Mouse (Mus musculus) ES-Bruce4 (cell line): Measurements from ENCODE around the gene Zfpm1.

Experiments
- CTCF ChIP-seq: IDR thresholded peaks from one replicate; pipeline ENCODE4 v1.8.1; 2011; ENCODE audit warnings: low read depth, low read length
- POLR2A ChIP-seq: IDR thresholded peaks from one replicate; pipeline ENCODE4 v1.8.1; 2011; ENCODE audit warnings: low read length; ENCODE audit not compliant: insufficient read depth

GRCm38 (mm10) chr8:122319045-122319707 is 37.2 kb downstream of the Zfpm1 start:
- no peak for TF ChIP-seq POLR2A
- no peak for TF ChIP-seq CTCF
